Mouse (Mus musculus): ENCODE data around the gene Hs6st1.

The Hs6st1 gene

GRCm38 (mm10) chr1:36083554-36083953 is 15.4 kb downstream of the Hs6st1 start:
- DNase-seq (ENCODE audit: low read depth, low spot score), result no peak

GRCm38 (mm10) chr1:36085069-36085468 is 16.9 kb downstream of the Hs6st1 start:
- no peak for DNase-seq (ENCODE audit: low read depth, low spot score)

- DNase-seq (ENCODE audit: low read depth, low spot score), result peak; percentile 80
Measured at GRCm38 (mm10) chr1:36088367-36088766, 20.2 kb downstream of the Hs6st1 start.

GRCm38 (mm10) chr1:36089481-36089880 is 21.3 kb downstream of the Hs6st1 start:
- DNase-seq (ENCODE audit: low read depth, low spot score), result peak; percentile 59

GRCm38 (mm10) chr1:36090011-36090721 is 22.0 kb downstream of the Hs6st1 start:
- peak; percentile 58 for DNase-seq (ENCODE audit: low read depth, low spot score)

GRCm38 (mm10) chr1:36090722-36091110 is 22.5 kb downstream of the Hs6st1 start:
- no peak for DNase-seq (ENCODE audit: low read depth, low spot score)

GRCm38 (mm10) chr1:36091246-36091645 is 23.0 kb downstream of the Hs6st1 start:
- DNase-seq (ENCODE audit: low read depth, low spot score), result no peak

- no peak for DNase-seq (ENCODE audit: low read depth, low spot score)
Measured at GRCm38 (mm10) chr1:36093741-36094140, 25.5 kb downstream of the Hs6st1 start.

- peak; percentile 74 for DNase-seq (ENCODE audit: low read depth, low spot score)
Measured at GRCm38 (mm10) chr1:36095423-36096272, 27.4 kb downstream of the Hs6st1 start.

- DNase-seq (ENCODE audit: low read depth, low spot score), result no peak
Measured at GRCm38 (mm10) chr1:36098432-36098831, 30.2 kb downstream of the Hs6st1 start.

GRCm38 (mm10) chr1:36100371-36100770 is 32.2 kb downstream of the Hs6st1 start:
- no peak for DNase-seq (ENCODE audit: low read depth, low spot score)

GRCm38 (mm10) chr1:36105917-36106706 is 37.9 kb downstream of the Hs6st1 start:
- DNase-seq (ENCODE audit: low read depth, low spot score), result no peak

- DNase-seq (ENCODE audit: low read depth, low spot score), result no peak
Measured at GRCm38 (mm10) chr1:36109987-36110386, 41.8 kb downstream of the Hs6st1 start.

GRCm38 (mm10) chr1:36112665-36113064 is 44.5 kb downstream of the Hs6st1 start:
- no peak for DNase-seq (ENCODE audit: low read depth, low spot score)

GRCm38 (mm10) chr1:36113670-36114069 is 45.5 kb downstream of the Hs6st1 start:
- no peak for DNase-seq (ENCODE audit: low read depth, low spot score)

GRCm38 (mm10) chr1:36114844-36115243 is 46.6 kb downstream of the Hs6st1 start:
- no peak for DNase-seq (ENCODE audit: low read depth, low spot score)

- peak; percentile 88 for DNase-seq (ENCODE audit: low read depth, low spot score)
Measured at GRCm38 (mm10) chr1:36116488-36116887, 48.3 kb downstream of the Hs6st1 start.

GRCm38 (mm10) chr1:36118061-36118685 is 50.0 kb downstream of the Hs6st1 start:
- DNase-seq (ENCODE audit: low read depth, low spot score), result no peak

- no peak for DNase-seq (ENCODE audit: low read depth, low spot score)
Measured at GRCm38 (mm10) chr1:36118958-36119357, 50.8 kb downstream of the Hs6st1 start.

GRCm38 (mm10) chr1:36119426-36119825 is 51.2 kb downstream of the Hs6st1 start:
- DNase-seq (ENCODE audit: low read depth, low spot score), result no peak

GRCm38 (mm10) chr1:36121172-36121571 is 53.0 kb downstream of the Hs6st1 start:
- no peak for DNase-seq (ENCODE audit: low read depth, low spot score)

- peak; percentile 64 for DNase-seq (ENCODE audit: low read depth, low spot score)
Measured at GRCm38 (mm10) chr1:36125076-36125475, 56.9 kb downstream of the Hs6st1 start.
